Mouse (Mus musculus) limb, embryonic 14.5 days (tissue): ENCODE results near the gene Fam166a. TPM values are rescaled to one million over a fixed set of nuclear protein-coding genes. Genes with fewer than 3 reads are reported as not detected.

ENCODE experiments used
- ATAC-seq: fragments of 200-750 bp; cut with Nextera tagmentation; 2 replicates; pipeline ENCODE4 v1.8.0; 2017; ENCODE audit warnings: low read depth, moderate number of reproducible peaks, moderate TSS enrichment; ENCODE audit not compliant: low FRiP score
- DNase-seq: peaks from one replicate; pipeline ENCODE4 v3.0.0-alpha.2; 2015; ENCODE audit warnings: low spot score
- H3K27ac ChIP-seq: fragments of 300-500 bp; sonication (generic); replicated peaks from 2 replicates; pipeline ENCODE4 v1.5.1; 2014; ENCODE audit warnings: low read depth, mild to moderate bottlenecking, low read length, moderate library complexity, mixed read lengths
- H3K27me3 ChIP-seq: fragments of 300-500 bp; sonication (generic); 2 replicates; pipeline ENCODE4 v1.6.1; 2014; ENCODE audit warnings: low read length, mixed read lengths; ENCODE audit not compliant: control insufficient read depth, insufficient read depth
- H3K36me3 ChIP-seq: fragments of 300-500 bp; sonication (generic); 2 replicates; pipeline ENCODE4 v1.6.1; 2014; ENCODE audit warnings: mild to moderate bottlenecking, low read length, moderate library complexity, mixed read lengths; ENCODE audit not compliant: control insufficient read depth, insufficient read depth
- H3K4me1 ChIP-seq: fragments of 300-500 bp; sonication (generic); 2 replicates; pipeline ENCODE4 v1.6.1; 2014; ENCODE audit warnings: antibody characterized with exemption, low read length, mixed read lengths; ENCODE audit not compliant: control insufficient read depth, insufficient read depth
- H3K4me2 ChIP-seq: fragments of 300-500 bp; sonication (generic); replicated peaks from 2 replicates; pipeline ENCODE4 v1.6.1; 2014; ENCODE audit warnings: low read depth, mild to moderate bottlenecking, low read length, moderate library complexity; ENCODE audit not compliant: severe bottlenecking
- H3K4me3 ChIP-seq: fragments of 300-500 bp; sonication (generic); replicated peaks from 2 replicates; pipeline ENCODE4 v1.5.1; 2014; ENCODE audit warnings: low read length
- H3K9ac ChIP-seq: fragments of 300-500 bp; sonication (generic); 2 replicates; pipeline ENCODE4 v1.6.1; 2014; ENCODE audit warnings: mild to moderate bottlenecking, low read depth, low read length, moderate library complexity; ENCODE audit not compliant: severe bottlenecking
- H3K9me3 ChIP-seq: fragments of 300-500 bp; sonication (generic); 2 replicates; pipeline ENCODE4 v1.6.1; 2016; ENCODE audit warnings: low read length; ENCODE audit not compliant: control insufficient read depth
- POLR2A ChIP-seq: fragments of 200-500 bp; IDR thresholded peaks from 2 replicates; pipeline ENCODE4 v1.8.0; 2012; ENCODE audit warnings: inconsistent platforms, mild to moderate bottlenecking, moderate library complexity, borderline replicate concordance; ENCODE audit not compliant: insufficient read depth, insufficient read length; ENCODE audit errors: extremely low read depth
- WGBS: fragments of 180-500 bp; shearing (Covaris S2); extraction: QIAGEN DNeasy Blood & Tissue Kit; methylation state at CpG from one replicate; pipeline ENCODE4 v1.1.7; 2014; 5-methylcytosine and 5-hydroxymethylcytosine counted together
- polyA plus RNA-seq, 2 experiments: library from polyadenylated mRNA; depleted of rRNA in 1 of 2; stranded (reverse) in 1 of 2; unstranded in 1 of 2; fragments of >200 nt; fragmentation: Nextera tagmentation in 1 of 2; extraction: Ambion mirVana in 1 of 2; gene quantifications; 2 replicates each; pipeline versions ENCODE4 v1.2.1 to v1.2.3; 2012 to 2014

Fam166a gene
- polyA plus RNA-seq, 2 experiments, result 0.17 TPM; not detected in 1

DNA sequence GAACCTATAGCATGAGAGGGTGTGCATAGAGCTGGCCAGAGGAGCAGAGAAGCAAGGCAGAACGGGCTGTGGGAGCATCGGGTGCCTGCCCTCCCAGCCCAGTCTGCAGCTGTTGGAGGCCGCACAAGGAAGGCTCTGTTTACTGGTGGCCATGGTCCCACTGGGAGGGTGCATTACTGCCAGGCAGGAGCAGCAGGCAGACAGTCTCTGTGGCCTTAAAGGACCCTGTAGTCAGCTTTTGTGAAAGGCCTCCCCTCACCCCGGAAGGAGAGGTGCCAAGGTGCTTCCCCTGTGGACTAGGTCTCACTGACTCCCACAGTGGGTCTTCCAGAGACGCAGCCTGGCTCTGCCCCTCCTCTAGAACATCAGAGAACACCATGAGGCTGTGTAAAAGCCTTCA is 8.3 kb downstream of the Fam166a start:
- H3K9ac ChIP-seq, result no peak overlapping the region
- H3K4me3 ChIP-seq, result no peak overlapping the region
- H3K4me1 ChIP-seq, result peaks cover 12% of the 10 kb centered on the region
- no peak overlapping the region for H3K4me2 ChIP-seq
- no peaks in the 10 kb centered on the region for H3K9me3 ChIP-seq
- peaks cover 2% of the 10 kb centered on the region; the same call in 1 of the 2 replicates for H3K36me3 ChIP-seq
- no peak overlapping the region for H3K27ac ChIP-seq
- H3K27me3 ChIP-seq, result no peaks in the 10 kb centered on the region
- 65% methylated on average over 5 of the region's 5 CpGs for WGBS
- TF ChIP-seq POLR2A, result no peak
- DNase-seq (no peak), ATAC-seq (no peak)

GRCm38 (mm10) chr2:25227406-25227805 is 8.9 kb downstream of the Fam166a start:
- TF ChIP-seq POLR2A, result no peak
- ATAC-seq (no peak), DNase-seq (no peak)
- H3K9me3 ChIP-seq, result no peaks in the 10 kb centered on the region
- 87% methylated on average over 4 of the region's 4 CpGs for WGBS
- H3K9ac ChIP-seq, result no peak overlapping the region
- H3K4me2 ChIP-seq, result no peak overlapping the region
- H3K4me3 ChIP-seq, result no peak overlapping the region
- no peak overlapping the region for H3K27ac ChIP-seq
- H3K4me1 ChIP-seq, result peaks cover 12% of the 10 kb centered on the region
- no peaks in the 10 kb centered on the region for H3K36me3 ChIP-seq
- no peaks in the 10 kb centered on the region for H3K27me3 ChIP-seq

DNA sequence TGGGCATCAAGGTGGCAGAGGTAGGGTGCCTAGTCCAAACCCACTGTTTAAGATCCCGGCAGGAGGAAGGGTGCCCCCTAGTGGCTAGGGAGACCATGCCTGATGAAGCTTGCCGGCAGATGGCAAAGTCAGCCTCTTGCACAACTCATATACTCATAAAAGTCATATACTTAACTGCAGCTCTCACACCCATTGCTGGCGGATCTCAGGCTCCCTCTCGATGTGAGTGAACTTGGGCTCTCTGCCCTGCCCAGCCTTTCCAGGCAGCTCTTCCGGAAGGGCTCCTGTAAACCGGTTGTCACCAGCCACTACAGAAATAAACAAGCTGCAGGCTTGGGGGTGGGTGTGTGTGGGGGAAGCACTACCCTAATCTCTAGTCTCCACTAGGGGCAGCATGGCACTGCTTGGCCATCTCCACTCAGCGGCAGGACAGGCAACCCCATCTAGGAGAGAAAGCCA is 9.9 kb downstream of the Fam166a start:
- Histone ChIP-seq H3K4me3 (no peak overlapping the region), H3K36me3 (no peaks in the 10 kb centered on the region), H3K27ac (peak overlapping the region; percentile 34; the same call in 1 of the 2 replicates), H3K9me3 (no peaks in the 10 kb centered on the region), H3K4me2 (peak overlapping the region; percentile 24; the same call in 1 of the 2 replicates), H3K4me1 (peaks cover 9% of the 10 kb centered on the region), H3K9ac (no peak overlapping the region), H3K27me3 (no peaks in the 10 kb centered on the region)
- DNase-seq, result peak; percentile 84
- no peak for TF ChIP-seq POLR2A
- no peak for ATAC-seq
- WGBS, result 3% methylated on average over 7 of the region's 7 CpGs

- Histone ChIP-seq H3K4me2 (peak overlapping the region; percentile 24; the same call in 1 of the 2 replicates), H3K36me3 (no peaks in the 10 kb centered on the region), H3K9ac (no peak overlapping the region), H3K9me3 (no peaks in the 10 kb centered on the region), H3K27me3 (no peaks in the 10 kb centered on the region), H3K4me3 (no peak overlapping the region), H3K27ac (no peak overlapping the region), H3K4me1 (peaks cover 5% of the 10 kb centered on the region; the same call in 1 of the 2 replicates)
- 72% methylated on average over 6 of the region's 6 CpGs for WGBS
- no peak for TF ChIP-seq POLR2A
- ATAC-seq (no peak), DNase-seq (no peak)
These were observed 10.5 kb downstream of the Fam166a start for GRCm38 (mm10) chr2:25228995-25229530.

DNA sequence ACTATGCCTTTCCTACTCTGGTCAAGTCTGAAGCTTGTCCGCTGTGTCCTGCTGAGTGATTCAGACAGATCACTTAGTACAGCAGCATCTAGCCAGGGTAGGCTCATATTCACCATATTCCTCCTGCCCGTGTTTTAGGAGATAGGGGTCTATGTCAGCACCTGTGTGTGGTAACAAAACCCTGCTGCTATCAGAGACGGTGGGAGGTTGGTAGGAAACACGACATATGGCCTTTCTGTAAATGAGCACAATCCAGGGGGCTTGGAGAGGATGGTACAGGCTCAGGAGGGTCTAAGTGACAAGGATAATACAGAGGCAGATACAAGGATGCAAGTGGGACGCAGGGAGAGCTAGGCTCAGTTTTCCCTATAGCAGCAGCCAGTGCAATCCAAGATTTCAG is 11.0 kb downstream of the Fam166a start:
- H3K27ac ChIP-seq, result no peak overlapping the region
- no peaks in the 10 kb centered on the region for H3K27me3 ChIP-seq
- WGBS, result 76% methylated on average over 5 of the region's 5 CpGs
- ATAC-seq, result no peak
- no peaks in the 10 kb centered on the region for H3K9me3 ChIP-seq
- H3K4me3 ChIP-seq, result no peak overlapping the region
- no peak for TF ChIP-seq POLR2A
- H3K4me2 ChIP-seq, result no peak overlapping the region
- no peaks in the 10 kb centered on the region for H3K36me3 ChIP-seq
- H3K9ac ChIP-seq, result no peak overlapping the region
- peaks cover 5% of the 10 kb centered on the region; the same call in 1 of the 2 replicates for H3K4me1 ChIP-seq
- no peak for DNase-seq
